Mouse (Mus musculus) spleen, adult 18-20 months (tissue): ENCODE results near the gene Uba7.

ENCODE experiments used
- DNase-seq, 2 experiments: peaks; one replicate each; pipeline ENCODE4 v3.0.0; 2022; ENCODE audit warnings: mixed read lengths in 2 of 2

Uba7 gene

GRCm38 (mm10) chr9:107962916-107963315 is 12.4 kb upstream of the Uba7 start:
- no peak for DNase-seq

- DNase-seq, result peak; percentile 60 to 71
These were observed 11.6 kb upstream of the Uba7 start for GRCm38 (mm10) chr9:107963700-107964099.

- no peak for DNase-seq
These were observed 10.6 kb upstream of the Uba7 start for GRCm38 (mm10) chr9:107964681-107965080.

- DNase-seq, result no peak
These were observed 8.6 kb upstream of the Uba7 start for GRCm38 (mm10) chr9:107966676-107967075.

GRCm38 (mm10) chr9:107967437-107967836 is 7.9 kb upstream of the Uba7 start:
- DNase-seq, result no peak

GRCm38 (mm10) chr9:107968531-107968930 is 6.8 kb upstream of the Uba7 start:
- no peak for DNase-seq

GRCm38 (mm10) chr9:107970311-107970710 is 5.0 kb upstream of the Uba7 start:
- DNase-seq, result no peak

- no peak for DNase-seq
These were observed 3.4 kb upstream of the Uba7 start for GRCm38 (mm10) chr9:107971690-107972541.

GRCm38 (mm10) chr9:107974491-107975171 is 674 bp upstream of the Uba7 start:
- no peak for DNase-seq

- DNase-seq, result no peak
These were observed 3.5 kb downstream of the Uba7 start for GRCm38 (mm10) chr9:107978815-107979214.

- DNase-seq, result no peak
These were observed 6.6 kb downstream of the Uba7 start for GRCm38 (mm10) chr9:107981684-107982605.

- peak; percentile 24 to 38 for DNase-seq
These were observed 7.5 kb downstream of the Uba7 start, which contains the start of gene Gm20661 for GRCm38 (mm10) chr9:107982681-107983346. Gm20661 (plus strand) TSS chr9:107983058.

- DNase-seq, result peak; percentile 49 to 58
These were observed 8.2 kb downstream of the Uba7 start for GRCm38 (mm10) chr9:107983421-107983890.

- DNase-seq, result no peak
These were observed 8.9 kb downstream of the Uba7 start for GRCm38 (mm10) chr9:107984052-107984753.

GRCm38 (mm10) chr9:107984754-107985055 is 9.4 kb downstream of the Uba7 start:
- no peak for DNase-seq

- peak; percentile 88 to 95 for DNase-seq
These were observed 10.1 kb downstream of the Uba7 start, which contains the start of gene Inka1 for GRCm38 (mm10) chr9:107985131-107986119. Inka1 (minus strand) TSS chr9:107985879.

GRCm38 (mm10) chr9:107986376-107986775 is 11.1 kb downstream of the Uba7 start:
- peak; percentile 72 to 81 for DNase-seq

GRCm38 (mm10) chr9:107987950-107988349 is 12.6 kb downstream of the Uba7 start:
- DNase-seq, result no peak

GRCm38 (mm10) chr9:107992197-107992596 is 16.9 kb downstream of the Uba7 start, which contains the start of gene Cdhr4:
Cdhr4 (plus strand) TSS chr9:107992497.
- DNase-seq, result no peak

- no peak for DNase-seq
These were observed 17.7 kb downstream of the Uba7 start for GRCm38 (mm10) chr9:107993013-107993412.
